Mouse (Mus musculus): ENCODE measurements around the gene Pjvk. TPM values are rescaled to one million over a fixed set of nuclear protein-coding genes. Genes with fewer than 3 reads are reported as not detected.

Pjvk gene
- total RNA-seq, 4 experiments from 2014 or later, result 0.46 TPM; not detected in 3

Other genes with a start within 250 kb of the Pjvk start
- gene Osbpl6, start 242.0 kb upstream of the Pjvk start, total RNA-seq (2022), result 10 to 100 TPM; 42.5 to 46.5 (median 44.2) TPM
- 10 to 100 TPM; 17.3 to 22.0 (median 18.9) TPM for gene Prkra, start 461 bp upstream of the Pjvk start, total RNA-seq (2022)
- 1 to 10 TPM; 4.4 to 6.1 (median 5.8) TPM for gene Fkbp7, start 24.6 kb downstream of the Pjvk start, total RNA-seq (2022)
- gene Plekha3, start 26.8 kb downstream of the Pjvk start, total RNA-seq (2022), result 10 to 100 TPM; 39.0 to 43.4 (median 40.7) TPM

Measured in left cerebral cortex, adult 8-10 months (tissue).